Mouse (Mus musculus): ENCODE results near the gene Tmc4. TPM values are rescaled to one million over a fixed set of nuclear protein-coding genes. Genes with fewer than 3 reads are reported as not detected.

The Tmc4 gene
- total RNA-seq, 2 experiments from 2014 or later = 11.4 to 17.7 TPM

- DNase-seq (ENCODE audit: low spot score in 2 of 2) = no peak
Observed at GRCm38 (mm10) chr7:3644348-3644671, 33.0 kb downstream of the Tmc4 start.

- no peak for DNase-seq (ENCODE audit: low spot score in 2 of 2)
Observed at GRCm38 (mm10) chr7:3643843-3644242, 33.5 kb downstream of the Tmc4 start.

- DNase-seq (ENCODE audit: low spot score in 2 of 2) = no peak
Observed at GRCm38 (mm10) chr7:3643412-3643811, 33.9 kb downstream of the Tmc4 start.

GRCm38 (mm10) chr7:3630478-3630815 is 46.9 kb downstream of the Tmc4 start:
- no peak for DNase-seq (ENCODE audit: low spot score in 2 of 2)

- peak; percentile 74 to 80 for DNase-seq (ENCODE audit: low spot score in 2 of 2)
Observed at GRCm38 (mm10) chr7:3629543-3630477, 47.5 kb downstream of the Tmc4 start, which contains the start of the genes Tfpt and Prpf31. Gene Tfpt, minus strand, starts transcription at chr7:3629929. Gene Prpf31, plus strand, starts transcription at chr7:3629985.

GRCm38 (mm10) chr7:3629030-3629429 is 48.3 kb downstream of the Tmc4 start:
- no peak for DNase-seq (ENCODE audit: low spot score in 2 of 2)

GRCm38 (mm10) chr7:3617242-3617995 is 59.9 kb downstream of the Tmc4 start, which contains the start of gene Ndufa3:
Gene Ndufa3, plus strand, starts transcription at chr7:3617373.
- DNase-seq (ENCODE audit: low spot score in 2 of 2) = peak; percentile 59 to 71

GRCm38 (mm10) chr7:3616389-3617241 is 60.7 kb downstream of the Tmc4 start:
- no peak for DNase-seq (ENCODE audit: low spot score in 2 of 2)

- no peak for DNase-seq (ENCODE audit: low spot score in 2 of 2)
Observed at GRCm38 (mm10) chr7:3616057-3616388, 61.3 kb downstream of the Tmc4 start, which contains the start of gene Oscar. Gene Oscar, minus strand, starts transcription at chr7:3616157.

Small RNA genes lying within 50 kb of the gene (microRNA-seq; reads per million reads assigned to microRNA genes)
- gene Mir3572 = 2.9 reads per million, percentile 5 among the genes with 10 or more reads in this experiment

Other genes starting within 250 kb of the Tmc4 start
- gene Tarm1, start 174.9 kb downstream of the Tmc4 start, total RNA-seq (2021) = 1 to 10 TPM in 1 of 2 experiments, not detected in 1; 1.0 TPM
- under 1 TPM; 0.28 TPM for gene Oscar, start 61.4 kb downstream of the Tmc4 start, total RNA-seq (2021)
- 100 to 1,000 TPM; 536 to 561 TPM for gene Ndufa3, start 60.2 kb downstream of the Tmc4 start, total RNA-seq (2021)
- 10 to 100 TPM; 31.8 to 35.5 TPM for gene Tfpt, start 47.6 kb downstream of the Tmc4 start, total RNA-seq (2021)
- 10 to 100 TPM; 54.7 to 59.0 TPM for gene Prpf31, start 47.6 kb downstream of the Tmc4 start, total RNA-seq (2021)
- gene Cnot3, start 32.3 kb downstream of the Tmc4 start, total RNA-seq (2021) = 10 to 100 TPM; 65.7 to 68.9 TPM
- gene Leng1, start 11.7 kb downstream of the Tmc4 start, total RNA-seq (2021) = 10 to 100 TPM in 1 of 2 experiments, 1 to 10 TPM in 1; 9.6 to 10.4 TPM
- 100 to 1,000 TPM; 136 to 145 TPM for gene Tsen34, start 15.3 kb upstream of the Tmc4 start, total RNA-seq (2021)
- 10 to 100 TPM; 67.0 to 68.6 TPM for gene Mboat7, start 16.0 kb upstream of the Tmc4 start, total RNA-seq (2021)
- 1,000 to 10,000 TPM; 1,269 to 1,279 TPM for gene Rps9, start 26.4 kb upstream of the Tmc4 start, total RNA-seq (2021)
- gene Pirb, start 42.8 kb upstream of the Tmc4 start, total RNA-seq (2021) = 1 to 10 TPM; 2.3 to 2.5 TPM
- 1 to 10 TPM in 1 of 2 experiments, under 1 TPM in 1; 0.59 to 1.0 TPM for gene Gm15448, start 148.1 kb upstream of the Tmc4 start, total RNA-seq (2021)
- under 1 TPM; 0.25 to 0.40 TPM for gene Pira2, start 167.5 kb upstream of the Tmc4 start, total RNA-seq (2021)
- under 1 TPM in 1 of 2 experiments, not detected in 1; 0.56 TPM for gene Gm14548, start 220.6 kb upstream of the Tmc4 start, total RNA-seq (2021)
- gene Lilra6, start 237.9 kb upstream of the Tmc4 start, total RNA-seq (2021) = under 1 TPM; 0.65 to 0.67 TPM

Data from adrenal gland, postnatal 4 days (tissue).